In genomic region chr1:34472427-34473300, GRCm38 (mm10) we compare ENCODE assay signal across 8 mouse cellular contexts. TPM values are rescaled to one million over a fixed set of nuclear protein-coding genes. Genes with fewer than 3 reads are reported as not detected.
A peak's percentile ranks its signal among the peaks of the same experiment; 100 is the strongest.
DNase-seq lines count a peak whose midpoint lies in the region; ATAC-seq and TF ChIP-seq lines count a peak whose summit lies in the region.

No protein-coding gene starts in this region.

- peak overlapping the region; percentile 49 for H3K4me3 ChIP-seq in forebrain, embryonic 13.5 days
- H3K4me3 ChIP-seq in hindbrain, embryonic 10.5 days, result peak overlapping the region; percentile 63
- peak overlapping the region; percentile 49 for H3K4me3 ChIP-seq in midbrain, embryonic 15.5 days
- peak overlapping the region; percentile 51 for H3K4me3 ChIP-seq in stomach, postnatal 0 days (ENCODE audit: low read depth, low read length)

- H3K9ac ChIP-seq in forebrain, embryonic 13.5 days, result peak overlapping the region; percentile 59
- peak overlapping the region; percentile 40 for H3K9ac ChIP-seq in midbrain, embryonic 15.5 days
- peak overlapping the region; percentile 48 for H3K9ac ChIP-seq in stomach, postnatal 0 days (ENCODE audit: low read length)

- ATAC-seq in forebrain, embryonic 13.5 days, result peak; percentile 75
- ATAC-seq in midbrain, embryonic 15.5 days (replicated peaks), result peak; percentile 71
- ATAC-seq in stomach, postnatal 0 days (ENCODE audit: low FRiP score, low TSS enrichment), result peak; percentile 55

- TF ChIP-seq EP300 in stomach, postnatal 0 days (optimal IDR thresholded peaks at IDR 0.05), result no peak

- H3K4me1 ChIP-seq in forebrain, embryonic 13.5 days, result peaks cover 11% of the 10 kb centered on the region
- peaks cover 13% of the 10 kb centered on the region for H3K4me1 ChIP-seq in hindbrain, embryonic 10.5 days (replicated peaks)
- H3K4me1 ChIP-seq in midbrain, embryonic 15.5 days, result peaks cover 13% of the 10 kb centered on the region
- H3K4me1 ChIP-seq in stomach, postnatal 0 days (replicated peaks; ENCODE audit: control insufficient read depth, insufficient read depth), result no peaks in the 10 kb centered on the region

- no peak overlapping the region for H3K27ac ChIP-seq in forebrain, embryonic 13.5 days
- H3K27ac ChIP-seq in hindbrain, embryonic 10.5 days, result peak overlapping the region; percentile 60
- no peak overlapping the region for H3K27ac ChIP-seq in midbrain, embryonic 15.5 days
- no peak overlapping the region for H3K27ac ChIP-seq in stomach, postnatal 0 days (replicated peaks)

- H3K27me3 ChIP-seq in forebrain, embryonic 13.5 days, result peaks cover 37% of the 10 kb centered on the region
- peaks cover 42% of the 10 kb centered on the region for H3K27me3 ChIP-seq in hindbrain, embryonic 10.5 days (ENCODE audit: insufficient read depth, poor library complexity, severe bottlenecking)
- peaks cover 17% of the 10 kb centered on the region for H3K27me3 ChIP-seq in midbrain, embryonic 15.5 days (replicated peaks)
- no peaks in the 10 kb centered on the region for H3K27me3 ChIP-seq in stomach, postnatal 0 days (ENCODE audit: control insufficient read depth, insufficient read depth, low read length)

- WGBS in forebrain, embryonic 13.5 days, result 1% methylated on average over 33 of the region's 43 CpGs
- 1% methylated on average over 42 of the region's 43 CpGs for WGBS in hindbrain, embryonic 10.5 days
- WGBS in midbrain, embryonic 15.5 days, result under 1% methylated on average over 42 of the region's 43 CpGs
- WGBS in stomach, postnatal 0 days, result 1% methylated on average over 41 of the region's 43 CpGs

- DNase-seq in ES-CJ7 (ENCODE audit: low read depth, low spot score), result peak; percentile 64
- DNase-seq in adrenal gland, postnatal 10 days, result peak; percentile 59
- peak; percentile 50 for DNase-seq in hindbrain, embryonic 10.5 days (ENCODE audit: low spot score)
- peak; percentile 73 for DNase-seq in liver
- peak; percentile 66 for DNase-seq in stomach, postnatal 0 days (ENCODE audit: low spot score)
- no peak for DNase-seq in cerebellum, adult 8-10 months

- H3K4me2 ChIP-seq in forebrain, embryonic 13.5 days, result peak overlapping the region; percentile 96
- peak overlapping the region; percentile 97 for H3K4me2 ChIP-seq in midbrain, embryonic 15.5 days
- peak overlapping the region; percentile 95 for H3K4me2 ChIP-seq in stomach, postnatal 0 days (replicated peaks; ENCODE audit: low read depth)

- H3K36me3 ChIP-seq in forebrain, embryonic 13.5 days (ENCODE audit: poor library complexity, severe bottlenecking), result no peaks in the 10 kb centered on the region
- H3K36me3 ChIP-seq in hindbrain, embryonic 10.5 days, result no peaks in the 10 kb centered on the region
- H3K36me3 ChIP-seq in midbrain, embryonic 15.5 days (replicated peaks), result no peaks in the 10 kb centered on the region
- no peaks in the 10 kb centered on the region for H3K36me3 ChIP-seq in stomach, postnatal 0 days (ENCODE audit: control insufficient read depth, insufficient read depth, low read length)

- TF ChIP-seq CTCF in stomach, postnatal 0 days (IDR thresholded peaks at IDR 0.05; ENCODE audit: low read depth), result peak; percentile 27; the same call in 1 of the 2 replicates

- no peaks in the 10 kb centered on the region for H3K9me3 ChIP-seq in forebrain, embryonic 13.5 days (replicated peaks)
- H3K9me3 ChIP-seq in hindbrain, embryonic 10.5 days, result no peaks in the 10 kb centered on the region
- H3K9me3 ChIP-seq in midbrain, embryonic 15.5 days, result no peaks in the 10 kb centered on the region
- H3K9me3 ChIP-seq in stomach, postnatal 0 days (ENCODE audit: control insufficient read depth, low read length), result no peaks in the 10 kb centered on the region

RNA-seq across cellular contexts. Expression of gene Ptpn18, which starts 13.1 kb away (rescaled TPM):
- 10 to 100 TPM; 10.6 to 11.3 TPM for total RNA-seq in adrenal gland, postnatal 10 days (2021)
- polyA plus RNA-seq in forebrain, embryonic 13.5 days (2015; fragmentation: Nextera tagmentation; extraction: Ambion mirVana), result 3.6 and 5.8 TPM in 2 replicates
- 8.0 and 10.9 TPM in 2 replicates for polyA plus RNA-seq in hindbrain, embryonic 10.5 days (2016; fragmentation: Nextera tagmentation; extraction: Ambion mirVana)
- 4.8 and 7.1 TPM in 2 replicates for polyA plus RNA-seq in midbrain, embryonic 15.5 days (2015; fragmentation: Nextera tagmentation; extraction: Ambion mirVana)
- polyA plus RNA-seq in stomach, postnatal 0 days (2015; fragmentation: Nextera tagmentation; extraction: Ambion mirVana), result 26.9 and 29.4 TPM in 2 replicates

RNA-seq across cellular contexts. Expression of gene Prss39, which starts 25.5 kb away (rescaled TPM):
- total RNA-seq in adrenal gland, postnatal 10 days (2021), result not detected
- polyA plus RNA-seq in forebrain, embryonic 13.5 days (2015; fragmentation: Nextera tagmentation; extraction: Ambion mirVana), result not detected in 2 replicates
- polyA plus RNA-seq in hindbrain, embryonic 10.5 days (2016; fragmentation: Nextera tagmentation; extraction: Ambion mirVana), result not detected in 2 replicates
- not detected in 2 replicates for polyA plus RNA-seq in midbrain, embryonic 15.5 days (2015; fragmentation: Nextera tagmentation; extraction: Ambion mirVana)
- not detected in 2 replicates for polyA plus RNA-seq in stomach, postnatal 0 days (2015; fragmentation: Nextera tagmentation; extraction: Ambion mirVana)

RNA-seq across cellular contexts. Expression of gene Imp4, which starts 33.0 kb away (rescaled TPM):
- total RNA-seq in adrenal gland, postnatal 10 days (2021), result 10 to 100 TPM; 50.7 to 60.9 TPM
- 66.7 and 67.0 TPM in 2 replicates for polyA plus RNA-seq in forebrain, embryonic 13.5 days (2015; fragmentation: Nextera tagmentation; extraction: Ambion mirVana)
- polyA plus RNA-seq in hindbrain, embryonic 10.5 days (2016; fragmentation: Nextera tagmentation; extraction: Ambion mirVana), result 107 and 123 TPM in 2 replicates
- 54.3 and 54.7 TPM in 2 replicates for polyA plus RNA-seq in midbrain, embryonic 15.5 days (2015; fragmentation: Nextera tagmentation; extraction: Ambion mirVana)
- polyA plus RNA-seq in stomach, postnatal 0 days (2015; fragmentation: Nextera tagmentation; extraction: Ambion mirVana), result 52.3 and 52.9 TPM in 2 replicates

RNA-seq across cellular contexts. Expression of gene Ccdc115, which starts 33.2 kb away (rescaled TPM):
- 10 to 100 TPM; 20.7 to 22.0 TPM for total RNA-seq in adrenal gland, postnatal 10 days (2021)
- polyA plus RNA-seq in forebrain, embryonic 13.5 days (2015; fragmentation: Nextera tagmentation; extraction: Ambion mirVana), result 68.2 and 75.1 TPM in 2 replicates
- polyA plus RNA-seq in hindbrain, embryonic 10.5 days (2016; fragmentation: Nextera tagmentation; extraction: Ambion mirVana), result 72.9 and 79.3 TPM in 2 replicates
- 70.6 and 71.2 TPM in 2 replicates for polyA plus RNA-seq in midbrain, embryonic 15.5 days (2015; fragmentation: Nextera tagmentation; extraction: Ambion mirVana)
- polyA plus RNA-seq in stomach, postnatal 0 days (2015; fragmentation: Nextera tagmentation; extraction: Ambion mirVana), result 37.1 and 39.3 TPM in 2 replicates
